Mouse (Mus musculus) olfactory bulb, adult 2 months (tissue): ENCODE data around the gene Lss.

Source experiments
- CTCF ChIP-seq: fragments of 200-500 bp; IDR thresholded peaks from 2 replicates; pipeline ENCODE4 v1.5.1; 2012; ENCODE audit warnings: low read depth, mild to moderate bottlenecking, low read length, moderate library complexity; ENCODE audit not compliant: insufficient read depth
- POLR2A ChIP-seq: fragments of 200-500 bp; IDR thresholded peaks from 2 replicates; pipeline ENCODE4 v1.6.1; 2012; ENCODE audit warnings: mild to moderate bottlenecking, low read depth, low read length, moderate library complexity; ENCODE audit not compliant: insufficient read depth

DNA sequence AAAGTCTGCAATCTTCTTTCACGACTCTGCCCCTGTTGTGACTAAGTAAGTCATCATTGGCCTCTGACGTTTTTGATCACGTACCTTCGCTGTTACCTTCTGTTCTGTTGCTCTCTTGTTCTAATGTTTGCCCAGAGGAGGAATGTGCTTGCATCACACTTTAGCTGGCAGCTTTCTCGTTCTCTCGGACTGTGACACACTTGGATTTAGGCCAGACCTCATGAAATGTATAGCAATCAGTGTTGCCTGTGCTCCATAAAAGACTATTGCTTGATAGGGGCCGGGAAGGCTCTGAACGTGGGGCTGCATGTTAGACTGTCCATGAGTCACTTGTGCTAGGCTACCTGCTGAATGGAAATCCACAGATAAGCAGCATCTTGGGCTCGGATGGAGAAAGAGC is 6.2 kb downstream of the Lss start:
- TF ChIP-seq POLR2A = no peak
- TF ChIP-seq CTCF = no peak
